Mouse (Mus musculus) erythroblast, embryonic 14.5 days (primary cell): ENCODE measurements around the gene Stx1a.

ENCODE experiments used
- GATA1 ChIP-seq: IDR thresholded peaks from 2 replicates; pipeline ENCODE4 v1.6.1; 2012; ENCODE audit warnings: low read length, inconsistent platforms, mixed read lengths
- TAL1 ChIP-seq: IDR thresholded peaks from 3 replicates; pipeline ENCODE4 v1.6.1; 2012; ENCODE audit warnings: low read length, inconsistent platforms, mixed read lengths

DNA sequence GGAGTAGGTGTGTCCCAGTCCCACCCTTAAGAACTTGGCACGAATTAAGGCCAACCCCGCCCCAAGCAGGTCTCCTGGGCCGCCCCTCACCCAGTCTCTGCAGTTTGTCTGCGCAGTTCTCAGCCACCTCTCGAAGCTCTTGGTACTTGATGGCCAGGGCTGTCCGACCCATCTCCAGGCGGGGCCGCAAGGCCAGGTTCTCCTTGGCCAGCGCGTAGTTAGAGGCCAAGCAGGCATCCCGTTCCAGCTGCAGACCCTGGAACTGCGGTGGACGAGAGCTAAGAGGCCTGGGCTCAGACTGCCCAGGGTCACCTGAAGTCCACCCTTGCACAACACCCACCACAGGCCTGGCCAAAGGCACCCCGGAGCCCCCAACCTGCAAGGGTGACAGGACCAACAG lies 53.1 kb downstream of the Stx1a start:
- no peak for TF ChIP-seq GATA1
- TF ChIP-seq TAL1, result no peak
